Mouse (Mus musculus) kidney, adult 2 months (tissue): Measurements from ENCODE around the gene Dydc1.

Experiments used
- CTCF ChIP-seq: fragments of 200-500 bp; conservative IDR thresholded peaks from 2 replicates; pipeline ENCODE4 v1.5.1; 2011; ENCODE audit warnings: low read depth, mild to moderate bottlenecking, control low read depth, low read length, moderate library complexity, mixed read lengths; ENCODE audit not compliant: insufficient read depth, insufficient read length
- POLR2A ChIP-seq: fragments of 200-500 bp; IDR thresholded peaks from one replicate; pipeline ENCODE4 v1.6.1; 2011; ENCODE audit warnings: low read depth, low read length, control low read depth

DNA sequence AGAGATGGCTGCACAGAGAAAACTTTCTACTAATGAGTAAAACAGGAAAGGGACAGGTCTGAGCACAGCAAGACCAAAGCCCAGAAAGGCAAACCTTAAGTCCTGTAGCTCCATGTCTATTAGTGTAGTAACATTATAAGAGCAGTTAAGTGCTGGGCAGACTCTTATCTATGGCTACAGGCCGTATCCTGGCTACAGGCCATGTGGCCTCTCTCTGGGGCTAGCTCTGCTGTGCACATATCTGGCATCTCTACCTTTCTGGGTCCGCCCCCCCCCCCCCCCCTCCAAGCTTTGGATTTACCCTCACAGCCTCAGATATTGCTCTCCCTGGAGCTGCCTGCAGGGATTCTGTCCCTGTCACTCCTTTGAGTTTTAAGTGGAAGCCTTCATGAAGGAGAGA, 7.5 kb upstream of the Dydc1 start:
- TF ChIP-seq CTCF (no peak), POLR2A (no peak)
